Mouse (Mus musculus) olfactory bulb, adult 2 months (tissue): ENCODE data around the gene Hsp90ab1.

Source experiments
- CTCF ChIP-seq: fragments of 200-500 bp; IDR thresholded peaks from 2 replicates; pipeline ENCODE4 v1.5.1; 2012; ENCODE audit warnings: low read depth, mild to moderate bottlenecking, low read length, moderate library complexity; ENCODE audit not compliant: insufficient read depth
- POLR2A ChIP-seq: fragments of 200-500 bp; IDR thresholded peaks from 2 replicates; pipeline ENCODE4 v1.6.1; 2012; ENCODE audit warnings: mild to moderate bottlenecking, low read depth, low read length, moderate library complexity; ENCODE audit not compliant: insufficient read depth

- TF ChIP-seq CTCF: no peak
- no peak for TF ChIP-seq POLR2A
Observed at GRCm38 (mm10) chr17:45554420-45554819, 18.7 kb downstream of the Hsp90ab1 start.
